Mouse (Mus musculus) layer of hippocampus, adult 6 months (tissue): Measurements from ENCODE around the gene Fdx1l. TPM values are rescaled to one million over a fixed set of nuclear protein-coding genes. Genes with fewer than 3 reads are reported as not detected.

Source experiments
- long read RNA-seq, 2 experiments: library from polyadenylated mRNA; unstranded; transcript quantifications; one replicate each; pipeline ENCODE4 v2.0.0; 2019 to 2020
- microRNA-seq: library from miRNA; unstranded; fragments of <30 nt; microRNA quantifications from one replicate; pipeline ENCODE4 v1.2.0, GENCODE M21; 2020
- polyA plus RNA-seq: library from polyadenylated mRNA; unstranded; fragments of <200 nt; fragmentation: Nextera tagmentation; gene quantifications from 2 replicates; pipeline ENCODE4 v1.2.3, GENCODE M21; 2021

The Fdx1l gene
- 201 and 219 TPM in 2 replicates for polyA plus RNA-seq
- long read RNA-seq, experiment 1, transcript Fdx1l-204 (3 exons, 633 nt) = minor isoform, 15 of 142 reads
- long read RNA-seq, experiment 1, transcript Fdx1l-201 (5 exons, 812 nt) = major isoform, 64 of 142 reads
- long read RNA-seq, experiment 1, transcript Fdx1l-203 (4 exons, 681 nt) = minor isoform, 23 of 142 reads
- long read RNA-seq, experiment 1, transcript Fdx1l-205 (4 exons, 951 nt) = minor isoform, 33 of 142 reads
- long read RNA-seq, experiment 1, partial matches to known transcripts = 1 of 142 reads
- long read RNA-seq, experiment 1, other reads (novel, unspliced or antisense) = 6 of 142 reads
- long read RNA-seq, experiment 2, transcript Fdx1l-203 (4 exons, 681 nt) = minor isoform, 11 of 38 reads
- long read RNA-seq, experiment 2, transcript Fdx1l-201 (5 exons, 812 nt) = major isoform, 14 of 38 reads
- long read RNA-seq, experiment 2, transcript Fdx1l-204 (3 exons, 633 nt) = minor isoform, 6 of 38 reads
- long read RNA-seq, experiment 2, partial matches to known transcripts = 0 of 38 reads
- long read RNA-seq, experiment 2, other reads (novel, unspliced or antisense) = 3 of 38 reads

DNA sequence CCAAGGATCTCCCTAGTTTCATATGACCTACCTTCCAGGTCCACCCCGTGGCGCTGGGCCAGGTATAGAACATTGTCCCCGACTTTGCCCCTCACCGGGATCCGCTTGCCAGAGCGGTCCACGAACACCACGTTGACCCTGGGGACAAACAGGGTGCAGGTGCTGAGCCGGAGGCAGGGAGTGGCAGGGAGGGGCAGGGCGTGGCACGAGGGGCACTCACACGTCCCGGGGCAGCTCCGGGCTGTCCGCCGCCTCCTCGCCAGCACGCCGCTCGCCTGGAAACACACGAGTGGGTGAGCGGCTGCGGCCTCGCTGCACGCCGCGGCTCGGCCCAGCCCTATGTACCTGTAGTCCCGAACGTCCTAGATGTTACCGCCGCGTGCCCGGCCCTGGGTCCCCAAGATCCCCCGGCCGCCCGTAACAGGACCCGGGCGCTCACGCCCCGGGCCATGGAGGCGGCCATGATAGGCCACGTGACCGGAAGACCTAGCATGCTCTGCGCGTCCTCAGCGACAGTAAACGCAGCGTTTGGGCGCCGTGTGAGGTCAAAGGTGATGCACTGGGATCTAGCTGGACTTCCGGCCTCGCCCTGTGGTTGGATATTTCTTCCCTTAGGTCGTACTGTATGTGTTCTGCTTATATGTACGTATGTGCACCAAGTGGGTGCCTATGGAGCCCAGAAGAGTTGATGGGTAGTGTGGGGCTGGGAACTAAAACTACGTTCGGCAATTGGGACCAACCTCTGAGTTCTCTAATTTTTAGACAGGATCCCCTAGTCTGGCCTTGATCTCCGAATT, at the start of gene Fdx1l, which contains the start of gene Gm49373:
Gene Fdx1l, minus strand, starts transcription at position 571 of the 797 bp plus-strand sequence.
Gene Gm49373, minus strand, starts transcription at position 53 of the 797 bp plus-strand sequence.

DNA sequence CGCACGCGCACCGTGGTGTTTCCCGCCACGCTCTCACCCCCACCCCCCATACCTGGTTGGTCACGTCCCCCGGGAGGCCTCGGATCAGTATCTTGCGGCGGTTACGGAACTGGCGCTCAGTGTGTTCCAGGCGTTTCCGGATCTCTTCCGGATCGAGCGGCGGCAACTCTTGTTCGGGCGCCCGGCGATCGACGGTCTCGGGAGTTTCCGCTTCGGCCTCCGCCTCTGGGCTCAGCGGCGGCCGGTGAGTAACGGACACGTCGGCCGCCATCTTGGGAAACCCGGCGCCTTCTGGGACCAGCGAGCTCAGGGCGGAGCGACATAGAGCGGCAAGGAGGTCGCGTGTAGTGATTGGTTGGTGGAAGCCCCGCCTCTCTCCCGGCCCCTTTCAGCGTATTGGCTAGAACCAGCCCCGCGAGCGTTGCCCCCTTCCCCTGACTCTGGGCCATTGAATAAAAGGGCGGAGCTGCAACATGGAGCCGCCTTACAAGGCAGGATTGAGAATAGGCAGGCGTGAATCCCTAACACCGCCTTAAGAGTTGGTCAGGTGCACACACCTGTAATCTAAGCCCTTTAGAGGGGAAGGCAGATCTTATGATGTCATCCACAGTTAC, 18.4 kb upstream of the Fdx1l start, which contains the start of the genes Gm38431 and Raver1:
Gene Gm38431, minus strand, starts transcription at position 291 of the 614 bp plus-strand sequence.
Gene Raver1, minus strand, starts transcription at position 302 of the 614 bp plus-strand sequence.

DNA sequence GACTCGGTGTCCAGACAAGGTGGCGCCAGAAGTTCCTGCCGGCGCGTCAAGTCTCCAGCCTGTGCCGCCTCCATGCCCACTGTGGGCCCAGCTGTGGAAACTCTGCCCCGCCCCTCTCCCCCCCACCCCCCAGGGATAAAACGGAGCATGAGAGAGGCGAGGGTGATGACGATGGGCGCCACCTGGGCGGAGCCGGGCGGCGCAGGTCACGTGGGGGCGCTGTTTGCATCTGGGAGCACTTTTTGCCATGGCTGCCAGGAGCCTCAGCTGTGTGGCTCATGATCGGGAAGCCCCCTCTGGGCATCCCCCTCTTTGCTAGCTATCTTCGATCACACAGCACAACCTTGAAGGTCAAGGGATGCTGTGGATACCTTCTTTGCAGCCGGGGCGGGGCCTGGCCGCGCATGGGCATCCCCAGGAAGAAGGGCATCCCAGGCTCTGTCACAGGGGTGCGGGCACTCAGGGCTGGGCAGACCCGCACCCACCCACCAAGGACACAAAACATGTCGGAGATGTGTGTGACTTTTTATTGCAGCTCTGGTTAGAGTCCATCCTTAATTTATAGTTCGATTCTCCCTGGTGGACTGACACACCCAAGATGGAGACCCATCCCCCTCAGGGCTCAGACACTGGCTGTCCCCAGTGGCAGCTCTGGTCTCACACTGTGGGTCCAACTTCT, 6.3 kb downstream of the Fdx1l start, which contains the start of gene Zglp1:
Gene Zglp1, minus strand, starts transcription at position 88 of the 679 bp plus-strand sequence.

DNA sequence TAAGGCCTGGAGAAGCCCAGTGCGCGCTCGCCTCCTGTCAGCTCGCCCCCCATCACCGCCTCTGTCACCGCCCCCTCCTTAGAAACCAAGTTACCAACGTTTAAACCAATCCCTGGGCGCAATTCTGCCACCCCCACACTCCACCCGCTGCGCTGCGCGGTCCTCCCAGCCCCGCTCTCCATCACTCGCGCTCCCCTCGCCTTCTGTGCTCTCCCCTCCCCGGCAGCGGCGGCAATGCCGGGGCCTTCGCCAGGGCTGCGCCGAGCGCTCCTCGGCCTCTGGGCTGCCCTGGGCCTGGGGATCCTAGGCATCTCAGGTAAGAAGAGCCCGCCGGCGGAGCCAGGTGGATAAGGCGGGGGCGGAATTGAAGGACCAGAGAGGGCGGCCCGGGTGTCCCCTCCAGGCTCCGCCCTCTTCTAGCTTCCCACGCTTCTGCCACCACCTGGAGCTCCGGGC, 41.5 kb downstream of the Fdx1l start, which contains the start of gene Icam5:
Gene Icam5, plus strand, starts transcription at position 178 of the 456 bp plus-strand sequence.

DNA sequence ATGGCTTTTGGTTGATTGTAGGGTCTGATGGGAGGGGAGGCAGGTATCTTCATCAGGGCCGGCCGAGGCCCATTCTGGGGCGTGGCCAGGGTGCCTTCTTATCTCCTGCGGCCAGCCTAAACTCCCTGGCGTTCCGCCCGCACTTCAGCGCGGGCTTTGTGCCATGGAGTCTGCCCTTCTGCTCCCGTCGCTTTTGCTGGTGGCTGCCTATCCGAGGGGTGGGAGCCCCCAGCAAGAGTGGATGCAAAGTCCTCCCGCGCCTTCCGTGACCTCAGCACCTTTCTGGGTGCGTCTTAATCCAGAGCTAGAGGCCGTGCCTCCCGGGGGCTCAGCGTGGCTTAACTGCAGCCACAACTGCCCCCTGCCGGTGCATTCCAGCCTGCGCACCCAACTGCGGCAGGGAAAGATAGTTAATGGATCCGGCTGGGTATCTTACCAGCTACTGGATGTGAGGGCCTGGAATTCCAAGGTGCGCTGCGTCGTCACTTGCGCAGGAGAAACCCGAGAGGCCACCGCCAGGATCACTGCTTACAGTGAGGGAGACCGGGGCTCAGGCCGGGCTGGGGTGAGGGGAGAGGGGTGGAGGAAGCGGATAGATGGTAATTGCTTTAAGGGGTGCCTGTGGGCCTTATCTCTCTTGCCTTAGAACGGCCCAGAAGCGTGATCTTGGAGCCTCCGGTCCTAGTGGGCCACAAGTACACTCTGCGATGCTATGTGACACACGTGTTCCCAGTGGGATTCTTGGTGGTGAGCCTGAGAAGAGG, 43.9 kb downstream of the Fdx1l start, which contains the start of gene Icam4:
Gene Icam4, plus strand, starts transcription at position 83 of the 764 bp plus-strand sequence.

Small RNA genes lying within 50 kb of the gene (microRNA-seq; reads per million reads assigned to microRNA genes)
- gene Mir1900 = not detected
- gene Mir7082 = not detected

Other genes with a start within 250 kb of the Fdx1l start
- gene A230050P20Rik, start 205.0 kb downstream of the Fdx1l start, polyA plus RNA-seq = 29.3 and 32.9 TPM in 2 replicates
- gene Angptl6, start 193.9 kb downstream of the Fdx1l start, polyA plus RNA-seq = 20.1 and 21.8 TPM in 2 replicates
- gene Ppan, start 185.4 kb downstream of the Fdx1l start, polyA plus RNA-seq = 13.0 and 17.4 TPM in 2 replicates
- 184 and 197 TPM in 2 replicates for gene Eif3g, start 175.0 kb downstream of the Fdx1l start, polyA plus RNA-seq
- 7.4 and 8.8 TPM in 2 replicates for gene Dnmt1, start 113.7 kb downstream of the Fdx1l start, polyA plus RNA-seq
- gene S1pr2, start 96.8 kb downstream of the Fdx1l start, polyA plus RNA-seq = 3.2 and 3.8 TPM in 2 replicates
- 135 and 156 TPM in 2 replicates for gene Mrpl4, start 70.9 kb downstream of the Fdx1l start, polyA plus RNA-seq
- gene Icam1, start 57.6 kb downstream of the Fdx1l start, polyA plus RNA-seq = 1.2 and 2.0 TPM in 2 replicates
- 2.9 and 3.0 TPM in 2 replicates for gene Icam4, start 44.2 kb downstream of the Fdx1l start, polyA plus RNA-seq
- gene Icam5, start 41.5 kb downstream of the Fdx1l start, polyA plus RNA-seq = 93.7 and 111 TPM in 2 replicates
- gene Zglp1, start 6.5 kb downstream of the Fdx1l start, polyA plus RNA-seq = not detected in 2 replicates
- 0.33 and 0.50 TPM in 2 replicates for gene Gm49373, start 518 bp downstream of the Fdx1l start, polyA plus RNA-seq
- gene Gm38431, start 18.4 kb upstream of the Fdx1l start, polyA plus RNA-seq = 10.2 and 15.7 TPM in 2 replicates
- gene Raver1, start 18.4 kb upstream of the Fdx1l start, polyA plus RNA-seq = 6.2 and 7.8 TPM in 2 replicates
- gene Tyk2, start 57.6 kb upstream of the Fdx1l start, polyA plus RNA-seq = 2.5 and 2.8 TPM in 2 replicates
- 160 and 167 TPM in 2 replicates for gene Cdc37, start 76.4 kb upstream of the Fdx1l start, polyA plus RNA-seq
- 29.0 and 36.9 TPM in 2 replicates for gene Pde4a, start 92.1 kb upstream of the Fdx1l start, polyA plus RNA-seq
- 66.2 and 66.6 TPM in 2 replicates for gene Keap1, start 165.7 kb upstream of the Fdx1l start, polyA plus RNA-seq
- 17.8 and 19.0 TPM in 2 replicates for gene S1pr5, start 174.8 kb upstream of the Fdx1l start, polyA plus RNA-seq
- 40.2 and 43.9 TPM in 2 replicates for gene Atg4d, start 191.7 kb upstream of the Fdx1l start, polyA plus RNA-seq
- 2.3 and 4.6 TPM in 2 replicates for gene Kri1, start 214.4 kb upstream of the Fdx1l start, polyA plus RNA-seq
- 98.6 and 114 TPM in 2 replicates for gene Cdkn2d, start 217.8 kb upstream of the Fdx1l start, polyA plus RNA-seq
- gene Ap1m2, start 238.7 kb upstream of the Fdx1l start, polyA plus RNA-seq = 0.53 and 0.93 TPM in 2 replicates
- gene Slc44a2, start 247.1 kb upstream of the Fdx1l start, polyA plus RNA-seq = 18.0 and 18.1 TPM in 2 replicates